Mouse (Mus musculus) liver, embryonic 16.5 days (tissue): ENCODE results near the gene Golga4. TPM values are rescaled to one million over a fixed set of nuclear protein-coding genes. Genes with fewer than 3 reads are reported as not detected.
A peak's percentile ranks its signal among the peaks of the same experiment; 100 is the strongest.

ENCODE experiments used
- ATAC-seq: fragments of 200-750 bp; cut with Nextera tagmentation; 2 replicates; pipeline ENCODE4 v1.8.0; 2017; ENCODE audit warnings: low read depth, mild to moderate bottlenecking, moderate number of reproducible peaks, moderate library complexity
- H3K27ac ChIP-seq: fragments of 300-500 bp; sonication (generic); 2 replicates; pipeline ENCODE4 v1.5.1; 2014; ENCODE audit warnings: mild to moderate bottlenecking, low read length
- H3K27me3 ChIP-seq: fragments of 300-500 bp; sonication (generic); 2 replicates; pipeline ENCODE4 v1.6.1; 2014; ENCODE audit warnings: low read depth, low read length, mixed read lengths; ENCODE audit not compliant: control insufficient read depth, insufficient read depth
- H3K36me3 ChIP-seq: fragments of 300-500 bp; sonication (generic); 2 replicates; pipeline ENCODE4 v1.6.1; 2014; ENCODE audit warnings: mild to moderate bottlenecking; ENCODE audit not compliant: control insufficient read depth, insufficient read depth
- H3K4me1 ChIP-seq: fragments of 300-500 bp; sonication (generic); 2 replicates; pipeline ENCODE4 v1.6.1; 2014; ENCODE audit warnings: low read depth, low read length, mixed read lengths; ENCODE audit not compliant: control insufficient read depth
- H3K4me2 ChIP-seq: fragments of 300-500 bp; sonication (generic); 2 replicates; pipeline ENCODE4 v1.6.1; 2014; ENCODE audit warnings: low read depth, low read length, mixed read lengths
- H3K4me3 ChIP-seq: fragments of 300-500 bp; sonication (generic); 2 replicates; pipeline ENCODE4 v1.5.1; 2014; ENCODE audit warnings: low read depth, mild to moderate bottlenecking, low read length
- H3K9ac ChIP-seq: fragments of 300-500 bp; sonication (generic); 2 replicates; pipeline ENCODE4 v1.6.1; 2014; ENCODE audit warnings: low read depth, low read length
- H3K9me3 ChIP-seq: fragments of 300-500 bp; sonication (generic); replicated peaks from 2 replicates; pipeline ENCODE4 v1.6.1; 2016; ENCODE audit warnings: low read length; ENCODE audit not compliant: control insufficient read depth
- WGBS: fragments of 180-500 bp; shearing (Covaris S2); extraction: QIAGEN DNeasy Blood & Tissue Kit; methylation state at CpG from one replicate; pipeline ENCODE4 v1.1.7; 2014; ENCODE audit not compliant: insufficient replicate concordance; 5-methylcytosine and 5-hydroxymethylcytosine counted together
- polyA plus RNA-seq: library from polyadenylated mRNA; unstranded; fragments of >200 nt; fragmentation: Nextera tagmentation; extraction: Ambion mirVana; gene quantifications from 2 replicates; pipeline ENCODE4 v1.2.1, GENCODE M21; 2015

The Golga4 gene
- polyA plus RNA-seq, 1 experiment from 2014 or later, result 13.7 TPM

DNA sequence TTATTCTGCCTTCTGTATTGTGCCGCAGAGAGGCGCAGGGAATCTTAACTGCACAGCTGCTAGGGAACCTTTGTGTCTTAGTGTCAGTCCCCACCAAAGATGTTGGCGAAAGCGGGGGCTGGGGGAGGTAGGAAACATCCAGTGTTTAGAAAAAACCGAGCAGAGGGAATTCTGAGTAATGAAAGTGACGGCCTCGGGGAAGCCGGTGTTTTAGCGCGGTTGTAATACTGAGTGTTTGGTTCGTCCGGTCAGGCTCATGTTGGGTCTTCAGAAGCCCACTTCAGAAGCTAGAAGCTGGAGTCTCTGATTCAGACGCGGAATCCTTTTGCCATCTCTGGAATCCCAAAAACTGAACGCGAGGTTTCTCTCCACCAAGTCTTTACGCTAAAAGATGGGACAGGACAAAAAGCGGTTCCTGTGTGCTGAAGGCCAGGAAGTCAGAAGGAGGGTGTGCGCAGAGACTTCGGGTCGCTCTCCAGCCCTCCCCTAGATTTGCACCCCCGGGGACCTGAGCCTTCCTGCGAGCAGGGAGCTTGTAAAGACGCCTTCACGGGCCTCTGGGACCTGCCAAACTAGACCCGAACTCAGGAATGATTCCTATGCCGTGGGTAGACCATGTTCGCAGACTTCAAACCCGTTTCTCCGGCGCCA, 28.7 kb upstream of the Golga4 start:
- no peaks in the 10 kb centered on the region for H3K9me3 ChIP-seq
- no peak overlapping the region for H3K9ac ChIP-seq
- 0 out of 2 replicates have a peak overlapping the region, but pooled peaks have one; percentile 2 for H3K4me2 ChIP-seq
- no peaks in the 10 kb centered on the region; the same call in none of the 2 replicates for H3K4me1 ChIP-seq
- peak overlapping the region; percentile 7 for H3K4me3 ChIP-seq
- H3K27me3 ChIP-seq, result peaks cover 75% of the 10 kb centered on the region
- no peak for ATAC-seq
- WGBS, result 1% methylated on average over 31 of the region's 31 CpGs
- H3K36me3 ChIP-seq, result no peaks in the 10 kb centered on the region
- no peak overlapping the region for H3K27ac ChIP-seq

- H3K9ac ChIP-seq, result no peak within 1 kb of the TSS
- H3K27me3 ChIP-seq, result peaks cover 78% of the 10 kb centered on the region
- H3K36me3 ChIP-seq, result no peaks in the 10 kb centered on the region
- H3K9me3 ChIP-seq, result no peaks in the 10 kb centered on the region
- no peak within 1 kb of the TSS for H3K27ac ChIP-seq
- peak within 1 kb of the TSS; percentile 56 for H3K4me2 ChIP-seq
- no peak for ATAC-seq
- WGBS, result 1% methylated on average over 9 of the region's 9 CpGs
- no peaks in the 10 kb centered on the region; the same call in none of the 2 replicates for H3K4me1 ChIP-seq
- H3K4me3 ChIP-seq, result peak within 1 kb of the TSS; percentile 43
These were observed 28.1 kb upstream of the Golga4 start, which contains the start of gene Eomes for GRCm38 (mm10) chr9:118477961-118478360. Gene Eomes (plus strand): TSS chr9:118478212.

- Histone ChIP-seq H3K27ac (no peak overlapping the region), H3K27me3 (peaks cover 82% of the 10 kb centered on the region), H3K4me1 (no peaks in the 10 kb centered on the region; the same call in none of the 2 replicates), H3K4me3 (peak overlapping the region; percentile 43), H3K9me3 (no peaks in the 10 kb centered on the region), H3K36me3 (no peaks in the 10 kb centered on the region), H3K9ac (no peak overlapping the region), H3K4me2 (peak overlapping the region; percentile 56)
- 1% methylated on average over 14 of the region's 29 CpGs for WGBS
- no peak for ATAC-seq
These were observed 27.6 kb upstream of the Golga4 start for GRCm38 (mm10) chr9:118478458-118478838.

DNA sequence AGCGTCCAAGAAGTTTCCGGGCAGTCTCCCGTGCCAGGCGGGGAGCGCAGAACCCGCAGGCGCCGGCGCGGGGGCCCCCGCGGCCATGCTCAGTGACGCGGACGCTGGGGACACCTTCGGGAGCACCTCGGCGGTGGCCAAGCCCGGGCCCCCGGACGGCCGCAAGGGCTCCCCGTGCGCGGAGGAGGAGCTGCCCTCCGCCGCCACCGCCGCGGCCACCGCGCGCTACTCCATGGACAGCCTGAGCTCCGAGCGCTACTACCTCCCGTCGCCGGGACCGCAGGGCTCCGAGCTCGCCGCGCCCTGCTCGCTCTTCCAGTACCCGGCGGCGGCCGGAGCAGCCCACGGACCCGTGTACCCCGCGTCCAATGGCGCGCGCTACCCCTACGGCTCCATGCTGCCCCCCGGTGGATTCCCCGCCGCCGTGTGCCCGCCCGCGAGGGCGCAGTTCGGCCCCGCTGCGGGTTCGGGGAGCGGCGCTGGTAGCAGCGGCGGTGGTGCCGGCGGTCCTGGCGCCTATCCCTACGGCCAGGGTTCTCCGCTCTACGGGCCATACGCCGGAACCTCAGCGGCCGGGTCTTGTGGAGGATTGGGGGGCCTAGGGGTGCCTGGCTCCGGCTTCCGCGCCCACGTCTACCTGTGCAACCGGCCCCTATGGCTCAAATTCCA, 27.1 kb upstream of the Golga4 start:
- peak; percentile 30; the same call in 1 of the 2 replicates for ATAC-seq
- Histone ChIP-seq H3K27ac (no peak overlapping the region), H3K27me3 (peaks cover 87% of the 10 kb centered on the region), H3K36me3 (no peaks in the 10 kb centered on the region), H3K9ac (no peak overlapping the region), H3K4me3 (peak overlapping the region; percentile 43), H3K9me3 (no peaks in the 10 kb centered on the region), H3K4me1 (no peaks in the 10 kb centered on the region; the same call in none of the 2 replicates), H3K4me2 (peak overlapping the region; percentile 56)
- under 1% methylated on average over 87 of the region's 87 CpGs for WGBS

GRCm38 (mm10) chr9:118479508-118480291, 26.4 kb upstream of the Golga4 start:
- H3K4me1 ChIP-seq, result no peaks in the 10 kb centered on the region; the same call in none of the 2 replicates
- H3K36me3 ChIP-seq, result no peaks in the 10 kb centered on the region
- H3K27ac ChIP-seq, result no peak overlapping the region
- H3K9me3 ChIP-seq, result no peaks in the 10 kb centered on the region
- no peak overlapping the region for H3K4me3 ChIP-seq
- H3K4me2 ChIP-seq, result no peak overlapping the region
- ATAC-seq, result no peak
- H3K9ac ChIP-seq, result no peak overlapping the region
- 6% methylated on average over 23 of the region's 23 CpGs for WGBS
- peaks cover 93% of the 10 kb centered on the region for H3K27me3 ChIP-seq

DNA sequence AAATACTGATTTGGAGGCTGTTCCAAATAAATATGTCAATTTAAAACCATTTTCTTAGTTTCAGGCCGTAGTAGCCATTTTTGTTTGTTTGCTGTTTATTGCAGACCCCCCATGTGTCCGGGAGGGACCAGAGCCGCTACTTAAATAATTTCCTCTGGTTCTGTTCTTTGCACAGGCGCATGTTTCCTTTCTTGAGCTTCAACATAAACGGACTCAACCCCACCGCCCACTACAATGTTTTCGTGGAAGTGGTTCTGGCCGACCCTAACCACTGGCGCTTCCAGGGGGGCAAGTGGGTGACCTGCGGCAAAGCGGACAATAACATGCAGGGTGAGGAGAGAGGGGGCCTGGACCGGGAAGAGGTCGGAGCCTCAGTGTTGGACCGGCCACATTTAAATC, 25.8 kb upstream of the Golga4 start:
- 7% methylated on average over 14 of the region's 14 CpGs for WGBS
- H3K4me2 ChIP-seq, result no peak overlapping the region
- no peaks in the 10 kb centered on the region for H3K36me3 ChIP-seq
- no peak overlapping the region for H3K4me3 ChIP-seq
- no peak overlapping the region for H3K9ac ChIP-seq
- no peaks in the 10 kb centered on the region; the same call in none of the 2 replicates for H3K4me1 ChIP-seq
- H3K27me3 ChIP-seq, result peaks cover 92% of the 10 kb centered on the region
- H3K9me3 ChIP-seq, result no peaks in the 10 kb centered on the region
- H3K27ac ChIP-seq, result no peak overlapping the region
- ATAC-seq, result no peak

- no peak overlapping the region for H3K27ac ChIP-seq
- no peaks in the 10 kb centered on the region for H3K36me3 ChIP-seq
- H3K4me2 ChIP-seq, result no peak overlapping the region
- peaks cover 93% of the 10 kb centered on the region for H3K27me3 ChIP-seq
- WGBS, result 44% methylated on average over 10 of the region's 10 CpGs
- no peaks in the 10 kb centered on the region for H3K9me3 ChIP-seq
- no peak overlapping the region for H3K9ac ChIP-seq
- H3K4me1 ChIP-seq, result no peaks in the 10 kb centered on the region; the same call in none of the 2 replicates
- no peak for ATAC-seq
- no peak overlapping the region for H3K4me3 ChIP-seq
These were observed 23.9 kb upstream of the Golga4 start for GRCm38 (mm10) chr9:118482210-118482609.

GRCm38 (mm10) chr9:118486361-118487095, 19.5 kb upstream of the Golga4 start:
- Histone ChIP-seq H3K36me3 (no peaks in the 10 kb centered on the region), H3K27me3 (peaks cover 85% of the 10 kb centered on the region), H3K4me1 (no peaks in the 10 kb centered on the region; the same call in 1 of the 2 replicates), H3K9me3 (no peaks in the 10 kb centered on the region), H3K27ac (no peak overlapping the region), H3K4me2 (no peak overlapping the region), H3K9ac (no peak overlapping the region), H3K4me3 (no peak overlapping the region)
- 2% methylated on average over 32 of the region's 32 CpGs for WGBS
- ATAC-seq, result no peak
